Mouse (Mus musculus) macrophage (primary cell): ENCODE measurements around the gene Iqck. TPM values are rescaled to one million over a fixed set of nuclear protein-coding genes. Genes with fewer than 3 reads are reported as not detected.

Experiments used
- H3K27ac ChIP-seq: fragments of 350-480 bp; formaldehyde crosslinking; 2 replicates; pipeline ENCODE4 v1.9.0; 2021
- H3K36me3 ChIP-seq: fragments of 350-480 bp; formaldehyde crosslinking; 2 replicates; pipeline ENCODE4 v1.9.0; 2021; ENCODE audit errors: inconsistent target
- H3K4me3 ChIP-seq: fragments of 350-480 bp; formaldehyde crosslinking; 2 replicates; pipeline ENCODE4 v1.9.0; 2021; ENCODE audit errors: inconsistent target
- H3K79me2 ChIP-seq: fragments of 350-480 bp; formaldehyde crosslinking; 2 replicates; pipeline ENCODE4 v1.9.0; 2021; ENCODE audit errors: inconsistent target
- WGBS: methylation state at CpG from one replicate; pipeline ENCODE4 v1.1.7; 2026; ENCODE audit warnings: inconsistent platforms; ENCODE audit not compliant: missing documents; 5-methylcytosine and 5-hydroxymethylcytosine counted together
- polyA plus RNA-seq: library from polyadenylated mRNA; stranded (reverse); fragments of 250-400 nt; gene quantifications from 3 replicates; pipeline ENCODE4 v1.2.4, GENCODE M21; 2018; ENCODE audit warnings: inconsistent platforms

Gene Iqck
- polyA plus RNA-seq, 1 experiment from 2014 or later, result 2.7 TPM

DNA sequence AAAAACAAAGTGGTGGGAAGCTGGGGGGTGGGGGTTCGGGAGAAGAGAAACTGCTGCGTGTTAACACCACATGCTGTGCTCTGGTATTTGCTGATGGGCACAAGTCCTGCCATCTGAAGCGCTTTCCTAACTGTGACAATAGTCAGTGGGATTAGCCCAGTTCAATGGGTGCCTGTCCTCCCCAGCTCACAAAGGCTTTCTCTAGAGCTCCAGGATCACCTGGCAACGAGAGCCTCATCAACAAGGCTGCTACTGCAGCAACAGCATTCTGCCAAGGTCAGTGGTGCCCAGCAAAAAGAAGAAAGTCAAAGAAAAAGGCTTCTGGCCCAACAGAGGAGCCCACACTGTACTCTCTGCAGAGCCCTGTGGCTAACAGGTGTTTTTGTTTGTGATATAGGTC lies 81.3 kb downstream of the Iqck start:
- 92% methylated on average over 4 of the region's 4 CpGs for WGBS
- H3K79me2 ChIP-seq, result no peaks in the 10 kb centered on the region
- no peaks in the 10 kb centered on the region for H3K36me3 ChIP-seq
- H3K27ac ChIP-seq, result no peak overlapping the region
- no peak overlapping the region for H3K4me3 ChIP-seq

DNA sequence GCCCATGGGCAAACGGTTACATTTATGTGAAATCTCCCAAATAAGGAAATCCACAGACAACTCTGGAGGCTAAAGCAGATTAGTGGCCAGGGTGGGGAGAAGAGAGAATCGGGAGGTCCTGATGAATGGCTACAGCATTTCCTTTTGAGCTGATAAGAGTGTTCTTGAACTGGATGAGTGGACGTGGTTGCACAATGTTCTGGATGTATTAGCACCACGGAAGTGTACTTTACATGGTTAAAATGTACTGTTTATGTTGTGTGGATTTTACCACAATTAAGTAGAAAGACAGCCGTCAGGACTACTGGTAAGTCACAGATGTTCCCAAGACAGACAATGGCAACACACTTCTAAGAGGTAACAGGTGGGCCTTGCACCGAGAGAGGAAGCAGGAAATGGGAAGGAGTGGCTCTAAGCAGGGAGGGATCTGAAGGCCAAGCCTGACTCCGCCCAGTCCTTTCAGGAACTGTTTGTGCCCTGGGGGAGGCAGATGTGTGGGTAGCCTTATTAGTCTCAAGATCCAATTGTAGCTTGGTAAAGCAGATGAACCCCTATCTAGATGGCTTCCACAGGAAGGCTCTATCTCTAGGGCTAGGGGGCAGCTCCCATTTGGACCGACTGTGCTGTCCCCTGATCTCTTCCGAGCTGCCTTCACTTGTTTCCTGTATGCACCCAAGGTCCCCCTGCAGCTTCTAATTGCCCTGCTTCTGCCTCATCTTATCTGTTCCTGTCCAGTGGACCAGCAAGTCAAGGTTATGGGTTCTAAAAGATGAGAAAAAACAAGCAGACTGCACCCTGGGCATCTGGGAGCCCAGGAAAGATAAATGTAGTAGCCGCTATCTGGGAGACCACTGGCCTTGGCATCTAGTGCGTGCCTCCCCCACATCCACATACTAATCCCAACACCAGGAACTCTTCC lies 82.2 kb downstream of the Iqck start:
- Histone ChIP-seq H3K4me3 (no peak overlapping the region), H3K27ac (no peak overlapping the region), H3K79me2 (no peaks in the 10 kb centered on the region), H3K36me3 (no peaks in the 10 kb centered on the region)
- 78% methylated on average over 11 of the region's 11 CpGs for WGBS

DNA sequence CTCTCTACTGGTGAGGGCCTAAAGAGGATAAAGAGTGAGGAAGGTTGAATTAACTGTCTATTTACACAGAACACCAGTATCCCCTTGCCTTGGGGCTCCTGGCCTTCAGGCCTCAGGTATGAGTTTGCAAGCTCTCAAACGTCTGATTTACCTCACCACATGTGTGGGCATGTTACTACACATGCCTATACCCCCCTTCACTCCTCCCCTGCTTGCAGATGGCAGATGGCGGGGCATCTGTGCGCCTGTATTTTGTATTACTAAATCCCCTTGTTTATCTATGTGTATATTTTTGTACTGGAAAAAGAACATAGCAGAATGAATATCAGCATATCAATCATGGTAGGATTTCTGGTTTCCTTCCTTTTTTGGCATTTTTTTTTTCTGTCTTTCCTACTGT lies 86.7 kb downstream of the Iqck start:
- Histone ChIP-seq H3K27ac (no peak overlapping the region), H3K79me2 (no peaks in the 10 kb centered on the region), H3K36me3 (no peaks in the 10 kb centered on the region), H3K4me3 (no peak overlapping the region)
- WGBS, result 92% methylated on average over 3 of the region's 3 CpGs

DNA sequence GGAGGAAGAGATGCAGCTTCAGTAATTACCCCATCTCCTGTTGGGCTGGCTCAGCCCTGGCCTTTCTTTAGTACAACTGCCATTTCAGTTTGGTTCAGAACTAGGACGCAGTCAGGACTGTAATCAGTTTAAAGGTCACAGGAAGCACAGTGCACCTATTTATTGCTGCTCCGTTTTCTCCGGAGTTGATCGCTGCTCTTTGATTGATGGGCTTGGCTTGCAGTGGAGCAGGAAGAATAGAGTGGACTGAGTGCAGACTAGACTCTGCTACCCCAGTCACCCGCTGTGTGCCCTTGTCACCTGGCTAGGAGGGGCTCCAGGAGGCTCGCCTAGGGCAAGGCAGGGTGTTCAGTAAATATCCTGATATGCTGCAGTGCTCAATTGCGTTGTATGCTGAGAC lies 87.6 kb downstream of the Iqck start:
- Histone ChIP-seq H3K36me3 (no peaks in the 10 kb centered on the region), H3K79me2 (no peaks in the 10 kb centered on the region), H3K4me3 (no peak overlapping the region), H3K27ac (no peak overlapping the region)
- 55% methylated on average over 7 of the region's 7 CpGs for WGBS

DNA sequence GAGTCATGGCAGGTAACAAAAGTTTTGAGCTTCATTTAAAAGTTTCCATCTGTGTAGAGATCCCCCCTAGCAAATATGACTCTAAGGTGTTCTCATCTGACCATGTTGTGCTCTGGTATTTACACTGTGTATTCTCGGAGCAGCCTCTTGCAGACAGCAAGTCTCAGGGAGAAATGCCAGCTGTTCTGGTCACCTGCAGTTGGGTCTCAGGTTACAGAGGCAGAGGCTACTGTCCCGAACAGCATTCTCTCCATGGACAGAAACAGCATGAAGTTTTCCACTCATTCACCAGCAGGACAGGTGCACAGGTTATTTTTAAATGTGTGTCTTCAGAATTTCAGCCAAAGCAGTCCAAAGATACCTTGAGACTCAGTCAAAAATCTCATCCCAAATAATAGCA lies 89.3 kb downstream of the Iqck start:
- H3K79me2 ChIP-seq, result no peaks in the 10 kb centered on the region
- no peak overlapping the region for H3K4me3 ChIP-seq
- no peak overlapping the region for H3K27ac ChIP-seq
- H3K36me3 ChIP-seq, result no peaks in the 10 kb centered on the region
- WGBS, result 87% methylated on average over 2 of the region's 2 CpGs

DNA sequence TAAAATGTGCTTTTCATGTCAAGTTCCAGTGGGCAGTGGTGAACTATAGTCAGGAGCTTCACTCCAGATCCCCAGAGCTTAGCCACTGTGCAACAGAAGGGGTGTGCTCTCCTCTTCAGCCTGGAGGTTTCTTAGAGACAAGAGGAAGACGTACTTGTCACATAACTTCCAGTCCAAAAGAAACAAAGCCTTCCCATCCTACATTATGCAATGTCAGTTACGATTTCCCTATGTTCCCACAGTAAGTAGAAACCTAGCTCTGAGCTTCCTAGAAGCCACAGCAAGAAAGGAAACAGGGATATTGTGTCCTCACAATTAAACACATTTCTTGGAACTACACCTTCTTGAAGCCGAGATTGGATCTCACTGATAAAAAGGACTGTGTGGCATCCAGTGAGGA lies 91.7 kb downstream of the Iqck start:
- Histone ChIP-seq H3K4me3 (no peak overlapping the region), H3K36me3 (no peaks in the 10 kb centered on the region), H3K79me2 (no peaks in the 10 kb centered on the region), H3K27ac (no peak overlapping the region)
- WGBS, result 88% methylated on average over 3 of the region's 3 CpGs

DNA sequence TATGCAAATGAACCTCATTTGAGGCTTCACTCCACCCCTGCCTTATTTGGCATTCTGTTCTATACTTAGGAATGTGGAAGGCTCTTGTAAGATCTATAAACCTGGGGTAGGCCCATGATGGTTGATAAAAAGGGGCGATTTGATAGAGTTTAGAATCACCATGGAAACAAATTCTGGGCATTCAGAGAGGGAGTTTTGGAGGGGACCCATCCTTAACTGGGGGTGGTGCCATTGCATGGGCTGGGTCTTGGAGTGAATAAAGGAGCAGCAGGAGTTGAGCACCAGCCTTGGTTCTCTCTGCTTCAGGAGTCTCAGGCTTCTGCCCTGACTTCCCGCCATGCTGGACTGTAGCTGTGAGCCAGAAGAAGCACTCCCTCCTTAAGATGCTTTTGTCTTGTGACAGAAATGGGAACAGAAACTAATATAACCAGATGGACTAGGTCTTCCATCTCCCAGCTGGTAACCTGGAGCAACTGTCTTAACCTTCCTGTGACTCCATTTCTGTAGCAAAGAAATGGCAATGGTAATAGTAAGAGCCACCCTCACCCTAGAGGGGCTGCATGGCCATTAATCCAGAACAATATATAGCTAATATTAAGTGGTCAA lies 93.2 kb downstream of the Iqck start:
- Histone ChIP-seq H3K79me2 (no peaks in the 10 kb centered on the region), H3K36me3 (no peaks in the 10 kb centered on the region), H3K27ac (no peak overlapping the region), H3K4me3 (no peak overlapping the region)
- 71% methylated on average over 2 of the region's 2 CpGs for WGBS

DNA sequence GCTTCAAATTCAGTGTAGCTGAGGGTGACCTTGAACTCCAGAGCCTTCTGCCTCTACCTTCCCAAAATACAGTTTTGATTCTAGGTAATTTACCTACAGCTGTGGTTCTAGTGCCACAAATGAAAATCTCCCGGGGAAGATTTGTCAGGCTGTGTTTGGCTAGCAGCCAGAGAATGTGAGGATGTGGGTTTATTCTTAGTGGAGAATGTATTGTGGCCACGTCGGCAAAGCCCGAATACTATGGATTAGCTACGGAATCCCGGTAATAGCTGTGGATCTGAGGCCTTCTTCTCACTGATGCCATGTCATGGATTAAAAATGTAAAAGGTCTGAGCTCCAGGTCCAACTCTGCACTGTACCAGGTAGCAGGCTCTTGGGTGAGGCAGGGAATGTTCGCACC lies 94.2 kb downstream of the Iqck start:
- Histone ChIP-seq H3K36me3 (no peaks in the 10 kb centered on the region), H3K27ac (no peak overlapping the region), H3K79me2 (no peaks in the 10 kb centered on the region), H3K4me3 (no peak overlapping the region)
- WGBS, result 81% methylated on average over 7 of the region's 7 CpGs

DNA sequence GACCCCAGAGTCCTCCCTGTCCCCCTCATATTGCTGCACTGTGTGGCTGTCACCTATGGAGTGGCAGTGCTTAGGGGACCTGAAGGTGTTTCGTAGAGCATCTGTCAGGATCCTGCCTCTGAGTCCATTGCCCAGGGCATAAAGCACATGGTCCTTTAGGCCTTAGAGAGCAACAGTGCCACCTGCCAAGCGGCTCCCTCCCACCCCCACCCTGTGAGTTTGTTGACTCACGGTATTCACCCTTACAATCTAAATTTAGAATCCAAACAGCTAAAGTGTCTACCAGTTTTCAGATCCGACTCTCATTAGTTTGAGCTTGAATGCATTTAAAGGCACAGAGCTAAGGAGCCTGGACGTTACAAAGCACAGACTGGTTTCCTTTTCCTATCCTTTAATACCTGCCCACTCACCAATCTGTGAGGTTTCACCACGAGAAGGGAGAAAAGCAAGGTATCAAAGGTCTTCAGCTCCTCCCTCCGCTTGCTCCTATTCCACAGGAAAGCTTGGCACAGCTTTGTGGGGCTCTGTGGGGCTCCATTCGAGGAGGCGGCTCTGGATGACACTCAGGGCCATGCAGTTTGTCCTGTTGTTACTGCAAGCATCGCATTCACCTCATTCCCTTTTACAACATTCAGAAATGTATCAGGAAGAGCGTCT lies 98.2 kb downstream of the Iqck start:
- Histone ChIP-seq H3K27ac (no peak overlapping the region), H3K79me2 (no peaks in the 10 kb centered on the region), H3K4me3 (no peak overlapping the region), H3K36me3 (no peaks in the 10 kb centered on the region)
- WGBS, result 80% methylated on average over 11 of the region's 11 CpGs

DNA sequence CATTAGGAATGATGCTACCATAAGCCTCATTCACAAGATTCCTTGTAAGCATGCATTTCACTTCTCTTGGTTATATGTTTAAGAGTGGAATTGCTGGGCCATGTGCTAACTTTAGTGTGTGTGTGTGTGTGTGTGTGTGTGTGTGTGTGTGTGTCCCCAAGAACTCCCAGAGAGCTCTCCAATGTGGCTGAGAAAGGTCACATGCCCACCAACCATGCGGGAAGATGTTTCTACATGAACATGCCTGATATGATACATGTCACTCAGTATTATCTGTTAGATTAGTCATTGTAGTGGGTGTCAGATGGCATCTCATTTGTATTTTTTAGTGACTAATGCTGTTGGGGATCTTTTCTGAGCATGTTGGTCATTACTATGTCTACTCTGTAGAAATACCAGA lies 99.4 kb downstream of the Iqck start:
- Histone ChIP-seq H3K4me3 (no peak overlapping the region), H3K27ac (no peak overlapping the region), H3K36me3 (no peaks in the 10 kb centered on the region), H3K79me2 (no peaks in the 10 kb centered on the region)
- 100% methylated on average over 1 of the region's 1 CpGs for WGBS

DNA sequence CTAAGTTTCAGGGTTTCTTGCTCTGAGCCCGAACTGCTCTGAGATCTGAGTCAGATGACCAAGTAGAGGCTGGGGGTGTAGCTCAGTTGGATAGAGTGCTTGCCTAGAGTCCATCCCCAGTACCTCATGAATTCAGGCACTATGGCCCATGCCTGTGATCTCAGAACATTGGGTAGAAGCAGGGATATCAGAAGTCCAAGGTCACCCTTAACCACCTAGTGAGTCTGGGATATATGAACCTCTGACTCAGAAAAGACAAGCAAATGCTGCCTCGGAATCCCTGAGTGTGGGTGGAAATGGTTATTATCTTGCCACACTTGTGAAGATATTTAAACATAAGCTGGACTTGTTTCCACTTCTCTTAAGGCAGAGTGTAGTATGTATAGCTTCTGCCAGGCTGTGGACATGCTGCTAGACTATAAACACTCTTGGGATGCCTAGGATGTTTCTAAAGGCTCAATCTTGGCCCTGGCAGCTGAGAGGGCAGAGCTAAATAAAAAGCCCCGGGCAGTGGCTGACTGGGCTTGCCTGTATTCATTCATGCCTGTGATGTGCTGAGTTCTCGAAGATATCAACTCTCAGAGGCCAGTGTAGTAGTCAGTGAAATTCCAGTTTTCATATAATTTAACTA lies 101.2 kb downstream of the Iqck start:
- Histone ChIP-seq H3K79me2 (no peaks in the 10 kb centered on the region), H3K4me3 (no peak overlapping the region), H3K27ac (no peak overlapping the region), H3K36me3 (no peaks in the 10 kb centered on the region)
- WGBS, result 96% methylated on average over 4 of the region's 4 CpGs

DNA sequence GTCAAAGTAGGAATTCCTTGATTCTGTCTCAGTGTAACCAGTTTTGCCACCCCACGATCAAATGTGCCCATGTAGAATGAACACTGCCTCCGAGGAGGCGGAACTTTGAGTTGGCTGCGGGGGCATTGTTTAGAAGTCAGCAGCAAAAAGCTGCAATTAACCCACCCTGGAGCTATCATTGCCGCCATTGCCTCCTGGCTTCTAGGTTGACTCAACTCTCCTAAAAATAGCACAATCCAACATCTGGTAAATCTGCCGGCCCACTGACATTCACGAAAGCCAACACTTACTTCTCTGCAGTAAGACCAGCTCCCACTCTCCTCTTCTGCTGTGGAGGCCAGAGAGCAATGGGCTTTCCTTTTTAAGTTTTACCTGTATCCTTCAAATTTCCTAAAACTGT lies 103.7 kb downstream of the Iqck start:
- H3K36me3 ChIP-seq, result no peaks in the 10 kb centered on the region
- no peak overlapping the region for H3K27ac ChIP-seq
- H3K79me2 ChIP-seq, result no peaks in the 10 kb centered on the region
- WGBS, result 87% methylated on average over 7 of the region's 7 CpGs
- no peak overlapping the region for H3K4me3 ChIP-seq

DNA sequence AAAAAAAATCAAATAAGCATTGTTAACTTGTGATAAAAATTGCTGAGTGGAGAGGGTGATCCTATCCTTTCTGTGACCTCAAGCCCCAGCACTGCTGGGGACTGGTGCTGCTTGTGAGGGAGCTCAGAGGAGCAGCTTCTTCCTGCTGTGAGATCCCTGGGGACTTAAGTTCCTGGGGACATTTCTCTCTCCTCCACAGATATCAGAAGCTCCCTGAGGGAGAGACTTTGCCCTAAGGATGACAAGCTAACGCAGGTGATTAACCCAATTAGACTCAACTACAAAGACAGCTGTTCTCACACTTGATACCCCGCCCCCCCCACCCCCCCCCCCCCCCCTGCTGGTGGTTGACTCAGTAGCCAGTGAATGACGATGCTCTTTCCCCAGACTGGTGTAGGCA lies 109.2 kb downstream of the Iqck start:
- WGBS, result 31% methylated on average over 2 of the region's 3 CpGs
- no peaks in the 10 kb centered on the region for H3K36me3 ChIP-seq
- no peaks in the 10 kb centered on the region for H3K79me2 ChIP-seq
- H3K4me3 ChIP-seq, result no peak overlapping the region
- H3K27ac ChIP-seq, result no peak overlapping the region

DNA sequence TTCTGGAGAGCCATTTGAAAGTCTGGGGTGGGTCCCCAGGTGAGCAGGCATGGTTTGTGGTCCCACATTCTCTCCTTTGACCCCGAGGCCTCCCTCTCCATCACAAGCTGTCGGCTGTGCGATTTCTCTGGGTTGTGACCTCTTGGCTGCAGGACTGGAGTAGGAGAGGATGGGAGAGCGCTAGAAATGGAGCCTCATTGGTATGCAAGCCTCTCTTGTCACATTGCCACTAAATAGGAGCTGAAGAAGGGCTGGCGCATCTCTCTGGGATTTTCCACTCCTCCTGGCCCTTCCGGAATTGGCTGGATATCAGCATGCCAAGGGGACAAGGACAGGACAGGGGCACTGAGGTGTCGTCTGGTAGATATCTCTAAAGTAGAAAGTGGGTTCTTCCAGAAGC lies 109.6 kb downstream of the Iqck start:
- no peaks in the 10 kb centered on the region for H3K79me2 ChIP-seq
- no peaks in the 10 kb centered on the region for H3K36me3 ChIP-seq
- no peak overlapping the region for H3K4me3 ChIP-seq
- no peak overlapping the region for H3K27ac ChIP-seq
- 60% methylated on average over 7 of the region's 7 CpGs for WGBS

DNA sequence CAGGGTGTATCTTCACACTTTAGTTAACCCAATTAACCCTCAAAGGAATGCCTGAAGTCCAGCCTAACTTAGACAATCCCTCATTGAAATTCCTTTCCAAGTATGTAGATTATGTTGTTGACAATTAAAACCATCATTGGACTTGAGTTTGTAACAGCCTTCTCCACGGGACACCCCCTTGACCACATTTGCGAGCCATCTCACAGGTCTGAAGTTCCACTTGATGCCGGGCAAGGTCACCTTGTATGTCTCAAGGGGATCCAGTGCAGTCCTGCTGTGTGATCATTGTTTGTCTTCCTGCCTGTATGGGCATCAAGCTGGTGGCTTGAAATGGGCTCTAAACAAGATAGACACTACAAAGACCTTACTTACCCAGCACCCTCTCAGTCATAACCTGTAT lies 113.3 kb downstream of the Iqck start:
- WGBS, result 91% methylated on average over 3 of the region's 3 CpGs

More for the DNA sequence above, 113.3 kb downstream of the Iqck start:
- Histone ChIP-seq H3K79me2 (no peaks in the 10 kb centered on the region), H3K36me3 (no peaks in the 10 kb centered on the region), H3K27ac (no peak overlapping the region), H3K4me3 (no peak overlapping the region)
